Mouse (Mus musculus) cortical plate, adult 2 months (tissue): ENCODE data around the gene Tlcd1.

ENCODE experiments used
- CTCF ChIP-seq: fragments of 200-500 bp; IDR thresholded peaks from 2 replicates; pipeline ENCODE4 v1.5.1; 2011; ENCODE audit warnings: mild to moderate bottlenecking, control low read depth, low read length; ENCODE audit not compliant: insufficient read depth; ENCODE audit errors: extremely low read depth
- POLR2A ChIP-seq: fragments of 200-500 bp; IDR thresholded peaks from 2 replicates; pipeline ENCODE4 v1.6.1; 2011; ENCODE audit warnings: mild to moderate bottlenecking, low read length, control low read depth; ENCODE audit not compliant: insufficient read depth; ENCODE audit errors: extremely low read depth

DNA sequence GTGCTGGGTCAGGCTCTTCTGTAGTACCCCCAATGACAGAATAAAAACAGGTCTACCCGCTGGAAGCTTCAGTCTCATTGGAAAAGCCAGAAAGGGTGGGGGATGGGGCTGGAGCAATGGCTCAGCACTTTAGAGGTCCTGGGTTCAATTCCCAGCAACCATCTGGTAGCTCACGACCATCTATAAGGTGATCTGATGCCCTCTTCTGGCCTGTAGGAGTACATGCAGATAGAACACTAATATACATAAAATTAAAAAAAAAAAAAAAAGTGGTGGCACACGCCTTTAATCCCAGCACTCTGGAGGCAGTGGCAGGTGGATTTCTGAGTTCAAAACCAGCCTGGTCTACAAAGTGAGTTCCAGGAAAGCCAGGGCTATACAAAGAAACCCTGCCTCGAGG, 5.2 kb upstream of the Tlcd1 start:
- TF ChIP-seq POLR2A (no peak), CTCF (no peak)
